Mouse (Mus musculus) urinary bladder, postnatal 25 days (tissue): ENCODE data around the gene Vmn2r91.
"Not testable (repeated sequence)": the region's sequence is repeated elsewhere in the genome, so short reads cannot be mapped to it uniquely, and the experiment has no call there.

Experiments used
- DNase-seq: peaks from one replicate; pipeline ENCODE4 v3.0.0; 2022; ENCODE audit warnings: low spot score

The Vmn2r91 gene

DNA sequence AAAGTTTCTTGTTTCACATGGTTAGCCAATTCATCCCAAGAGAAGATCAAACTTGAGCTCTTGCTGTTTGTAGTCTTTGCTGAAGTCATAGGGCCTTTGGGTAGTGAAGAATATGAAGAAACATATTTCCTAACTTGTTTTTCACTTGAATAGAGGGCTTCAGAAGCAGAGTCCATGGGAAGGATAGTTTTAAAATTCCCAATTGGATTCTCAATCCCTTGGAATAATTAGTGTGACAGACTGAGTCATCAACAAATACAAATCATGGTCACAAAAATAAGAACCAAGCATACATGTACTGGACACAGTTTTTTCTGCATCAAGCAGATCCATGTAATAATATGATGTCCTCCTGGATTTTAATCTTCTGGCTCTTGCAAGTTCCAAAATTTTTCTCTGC lies at the start of gene Vmn2r91:
TSS of gene Vmn2r91 (plus strand) at position 301 of the 400 bp plus-strand sequence.
- DNase-seq: not testable (repeated sequence)

DNA sequence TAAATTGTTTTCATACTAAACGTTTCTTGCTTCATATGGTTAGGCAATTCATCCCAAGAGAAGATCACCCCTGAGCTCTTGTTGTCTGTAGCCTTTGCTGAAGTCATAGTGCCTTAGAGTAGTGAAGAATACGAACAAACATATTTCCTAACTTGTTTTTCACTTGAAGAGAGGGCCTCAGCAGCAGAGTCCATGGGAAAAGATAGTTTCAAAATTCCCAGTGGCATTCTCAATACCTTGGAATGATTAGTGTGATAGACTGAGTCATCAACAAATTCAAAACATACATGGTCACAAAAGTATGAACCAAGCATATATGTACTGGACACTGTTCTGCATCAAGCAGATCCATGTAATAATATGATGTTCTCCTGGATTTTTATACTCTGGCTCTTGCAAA lies 35.7 kb upstream of the Vmn2r91 start, which contains the start of gene Vmn2r124:
TSS of gene Vmn2r124 (plus strand) at position 301 of the 400 bp plus-strand sequence.
- DNase-seq: no peak

DNA sequence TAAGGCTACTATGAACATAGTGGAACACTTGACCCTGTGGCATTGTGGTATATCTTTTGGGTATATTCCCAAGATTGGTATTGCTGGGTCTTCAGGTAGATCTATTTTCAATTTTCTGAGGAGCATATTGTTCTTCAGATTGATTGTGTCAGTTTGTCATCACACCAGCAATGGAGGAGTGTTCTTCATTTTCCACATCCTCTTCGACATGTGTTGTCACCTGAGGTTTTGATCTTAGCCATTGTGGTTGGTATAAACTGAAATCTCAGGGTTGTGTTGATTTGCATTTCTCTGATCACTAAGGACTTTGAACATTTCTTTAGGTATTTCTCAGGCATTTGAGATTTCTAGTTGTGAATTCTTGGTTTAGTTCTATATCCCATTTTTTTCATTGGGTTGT lies 10.8 kb downstream of the Vmn2r91 start:
- not testable (repeated sequence) for DNase-seq

DNA sequence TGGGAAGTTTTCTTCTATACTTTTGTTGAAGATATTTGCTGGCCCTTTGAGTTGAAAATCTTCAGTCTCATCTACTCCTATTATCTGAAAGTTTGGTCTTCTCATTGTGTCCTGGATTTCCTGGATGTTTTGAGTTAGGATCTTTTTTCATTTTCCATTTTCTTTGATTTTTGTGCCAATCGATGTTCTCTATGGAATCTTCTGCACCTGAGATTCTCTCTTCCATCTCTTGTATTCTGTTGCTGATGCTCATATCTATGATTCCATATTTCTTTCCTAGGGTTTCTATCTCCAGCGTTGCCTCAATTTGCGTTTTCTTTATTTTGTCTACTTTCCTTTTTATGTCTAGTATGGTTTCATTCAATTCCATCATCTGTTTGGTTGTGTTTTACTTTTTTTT lies 17.4 kb downstream of the Vmn2r91 start:
- not testable (repeated sequence) for DNase-seq

DNA sequence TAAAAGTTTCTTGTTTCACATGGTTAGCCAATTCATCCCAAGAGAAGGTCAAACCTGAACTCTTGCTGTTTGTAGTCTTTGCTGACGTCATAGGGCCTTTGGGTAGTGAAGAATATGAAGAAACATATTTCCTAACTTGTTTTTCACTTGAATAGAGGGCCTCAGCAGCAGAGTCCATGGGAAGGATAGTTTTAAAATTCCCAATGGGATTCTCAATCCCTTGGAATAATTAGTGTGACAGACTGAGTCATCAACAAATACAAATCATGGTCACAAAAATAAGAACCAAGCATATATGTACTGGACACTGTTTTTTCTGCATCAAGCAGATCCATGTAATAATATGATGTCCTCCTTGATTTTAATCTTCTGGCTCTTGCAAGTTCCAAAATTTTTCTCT lies 66.8 kb downstream of the Vmn2r91 start, which contains the start of gene Vmn2r92:
TSS of gene Vmn2r92 (plus strand) at position 301 of the 400 bp plus-strand sequence.
- not testable (repeated sequence) for DNase-seq

DNA sequence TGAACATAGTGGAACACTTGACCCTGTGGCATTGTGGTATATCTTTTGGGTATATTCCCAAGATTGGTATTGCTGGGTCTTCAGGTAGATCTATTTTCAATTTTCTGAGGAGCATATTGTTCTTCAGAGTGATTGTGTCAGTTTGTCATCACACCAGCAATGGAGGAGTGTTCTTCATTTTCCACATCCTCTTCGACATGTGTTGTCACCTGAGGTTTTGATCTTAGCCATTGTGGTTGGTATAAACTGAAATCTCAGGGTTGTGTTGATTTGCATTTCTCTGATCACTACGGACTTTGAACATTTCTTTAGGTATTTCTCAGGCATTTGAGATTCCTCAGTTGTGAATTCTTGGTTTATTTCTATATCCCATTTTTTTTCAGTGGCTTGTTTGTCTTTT lies 76.4 kb downstream of the Vmn2r91 start:
- DNase-seq: not testable (repeated sequence)
